Comparison of ENCODE assay signal across 11 mouse cellular contexts in the genomic region with DNA sequence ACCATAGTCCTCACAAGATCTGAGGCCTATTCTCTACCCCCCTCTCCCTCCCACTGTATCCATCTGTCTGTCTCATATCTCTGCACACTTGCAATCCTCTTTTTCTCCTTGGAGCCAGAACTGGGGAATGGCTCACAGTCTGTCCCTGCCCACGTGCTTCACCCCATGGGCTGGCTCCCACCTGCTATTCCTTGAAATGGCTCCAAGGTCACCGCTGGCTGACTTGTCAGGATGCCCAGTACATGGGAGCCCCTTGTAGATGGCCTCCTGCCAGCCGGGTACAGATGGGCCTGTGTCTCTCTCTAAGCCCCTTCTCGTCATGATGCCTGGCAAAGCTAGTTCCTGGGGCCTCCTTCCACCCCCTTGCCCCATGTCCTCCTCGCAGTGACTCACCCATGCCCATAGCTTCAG.
DNase-seq lines count a peak whose midpoint lies in the region; ATAC-seq and TF ChIP-seq lines count a peak whose summit lies in the region.
"Had no signal": no experiment of that assay in that cellular context is flagged by ENCODE, and none has a peak within 500 bp of the region (broad histone marks: within the 10 kb centered on the region; RNA-seq: fewer than 3 reads in every experiment).

No protein-coding gene starts in this region.

- ATAC-seq in hindbrain, postnatal 0 days, result peak; percentile 77
- ATAC-seq: liver, embryonic 12.5 days had no signal

- DNase-seq in layer of hippocampus, adult 11-12 months (ENCODE audit: low spot score), result peak; percentile 58
- DNase-seq in layer of hippocampus, adult 9-10 months (ENCODE audit: low spot score), result no peak
- peak; percentile 68 for DNase-seq in cerebellum, adult 8-10 months
- peak; percentile 87 for DNase-seq in hindbrain, postnatal 0 days (ENCODE audit: low spot score)
- peak; percentile 80 to 81 for DNase-seq in right cerebral cortex, postnatal 10 days (ENCODE audit: low spot score in 2 of 2)
- no peak for DNase-seq in urinary bladder, adult 18-20 months (ENCODE audit: low spot score in 2 of 2)
- DNase-seq in kidney, adult 11 months, result no peak
- DNase-seq: adrenal gland, adult 8-10 months; thymus, postnatal 36 days had no signal

- no peak overlapping the region for H3K4me3 ChIP-seq in hindbrain, postnatal 0 days (ENCODE audit: low read length)
- H3K4me3 ChIP-seq: liver, embryonic 12.5 days had no signal

- no peak overlapping the region for H3K9ac ChIP-seq in hindbrain, postnatal 0 days (replicated peaks; ENCODE audit: low read length)
- H3K9ac ChIP-seq: liver, embryonic 12.5 days had no signal

- 33% methylated on average over 5 of the region's 5 CpGs for WGBS in hindbrain, postnatal 0 days

- peaks cover 11% of the 10 kb centered on the region; the same call in 1 of the 2 replicates for H3K4me1 ChIP-seq in hindbrain, postnatal 0 days (ENCODE audit: insufficient read depth, low read length)
- H3K4me1 ChIP-seq: liver, embryonic 12.5 days had no signal

- H3K27ac ChIP-seq in hindbrain, postnatal 0 days, result peak overlapping the region; percentile 66; the same call in 1 of the 2 replicates
- H3K27ac ChIP-seq: liver, embryonic 12.5 days had no signal

- no peaks in the 10 kb centered on the region for H3K27me3 ChIP-seq in hindbrain, postnatal 0 days (ENCODE audit: insufficient read depth, low read length)
- H3K27me3 ChIP-seq: liver, embryonic 12.5 days had no signal

- H3K9me3 ChIP-seq in hindbrain, postnatal 0 days (ENCODE audit: low read length), result no peaks in the 10 kb centered on the region
- H3K9me3 ChIP-seq: liver, embryonic 12.5 days had no signal

- TF ChIP-seq CTCF in hindbrain, postnatal 0 days (IDR thresholded peaks at IDR 0.05; ENCODE audit: low read depth), result no peak; the same call in 1 of the 2 replicates

- no peak overlapping the region for H3K4me2 ChIP-seq in hindbrain, postnatal 0 days (ENCODE audit: low read depth, low read length)
- H3K4me2 ChIP-seq: heart, embryonic 11.5 days; liver, embryonic 12.5 days had no signal

- no peaks in the 10 kb centered on the region for H3K36me3 ChIP-seq in hindbrain, postnatal 0 days (ENCODE audit: insufficient read depth, low read length)
- H3K36me3 ChIP-seq: liver, embryonic 12.5 days had no signal

Comparison
In these comparisons a context has a peak if more than half of its experiments do, and no peak if none do; other contexts are left out.
1. DNase-seq: peak in layer of hippocampus, adult 11-12 months (single experiment), cerebellum, adult 8-10 months (single experiment), hindbrain, postnatal 0 days (single experiment) and right cerebral cortex, postnatal 10 days (2 of 2); none in layer of hippocampus, adult 9-10 months (single experiment), urinary bladder, adult 18-20 months (0 of 2) and kidney, adult 11 months (single experiment).